Mouse (Mus musculus) limb, embryonic 14.5 days (tissue): ENCODE results near the gene D7Ertd443e. TPM values are rescaled to one million over a fixed set of nuclear protein-coding genes. Genes with fewer than 3 reads are reported as not detected.

Experiments used
- ATAC-seq: fragments of 200-750 bp; cut with Nextera tagmentation; 2 replicates; pipeline ENCODE4 v1.8.0; 2017; ENCODE audit warnings: low read depth, moderate number of reproducible peaks, moderate TSS enrichment; ENCODE audit not compliant: low FRiP score
- DNase-seq: peaks from one replicate; pipeline ENCODE4 v3.0.0-alpha.2; 2015; ENCODE audit warnings: low spot score
- H3K27ac ChIP-seq: fragments of 300-500 bp; sonication (generic); replicated peaks from 2 replicates; pipeline ENCODE4 v1.5.1; 2014; ENCODE audit warnings: low read depth, mild to moderate bottlenecking, low read length, moderate library complexity, mixed read lengths
- H3K27me3 ChIP-seq: fragments of 300-500 bp; sonication (generic); 2 replicates; pipeline ENCODE4 v1.6.1; 2014; ENCODE audit warnings: low read length, mixed read lengths; ENCODE audit not compliant: control insufficient read depth, insufficient read depth
- H3K36me3 ChIP-seq: fragments of 300-500 bp; sonication (generic); 2 replicates; pipeline ENCODE4 v1.6.1; 2014; ENCODE audit warnings: mild to moderate bottlenecking, low read length, moderate library complexity, mixed read lengths; ENCODE audit not compliant: control insufficient read depth, insufficient read depth
- H3K4me1 ChIP-seq: fragments of 300-500 bp; sonication (generic); 2 replicates; pipeline ENCODE4 v1.6.1; 2014; ENCODE audit warnings: antibody characterized with exemption, low read length, mixed read lengths; ENCODE audit not compliant: control insufficient read depth, insufficient read depth
- H3K4me2 ChIP-seq: fragments of 300-500 bp; sonication (generic); replicated peaks from 2 replicates; pipeline ENCODE4 v1.6.1; 2014; ENCODE audit warnings: low read depth, mild to moderate bottlenecking, low read length, moderate library complexity; ENCODE audit not compliant: severe bottlenecking
- H3K4me3 ChIP-seq: fragments of 300-500 bp; sonication (generic); replicated peaks from 2 replicates; pipeline ENCODE4 v1.5.1; 2014; ENCODE audit warnings: low read length
- H3K9ac ChIP-seq: fragments of 300-500 bp; sonication (generic); 2 replicates; pipeline ENCODE4 v1.6.1; 2014; ENCODE audit warnings: mild to moderate bottlenecking, low read depth, low read length, moderate library complexity; ENCODE audit not compliant: severe bottlenecking
- H3K9me3 ChIP-seq: fragments of 300-500 bp; sonication (generic); 2 replicates; pipeline ENCODE4 v1.6.1; 2016; ENCODE audit warnings: low read length; ENCODE audit not compliant: control insufficient read depth
- POLR2A ChIP-seq: fragments of 200-500 bp; IDR thresholded peaks from 2 replicates; pipeline ENCODE4 v1.8.0; 2012; ENCODE audit warnings: inconsistent platforms, mild to moderate bottlenecking, moderate library complexity, borderline replicate concordance; ENCODE audit not compliant: insufficient read depth, insufficient read length; ENCODE audit errors: extremely low read depth
- WGBS: fragments of 180-500 bp; shearing (Covaris S2); extraction: QIAGEN DNeasy Blood & Tissue Kit; methylation state at CpG from one replicate; pipeline ENCODE4 v1.1.7; 2014; 5-methylcytosine and 5-hydroxymethylcytosine counted together
- polyA plus RNA-seq, 2 experiments: library from polyadenylated mRNA; depleted of rRNA in 1 of 2; stranded (reverse) in 1 of 2; unstranded in 1 of 2; fragments of >200 nt; fragmentation: Nextera tagmentation in 1 of 2; extraction: Ambion mirVana in 1 of 2; gene quantifications; 2 replicates each; pipeline versions ENCODE4 v1.2.1 to v1.2.3; 2012 to 2014

D7Ertd443e gene
- polyA plus RNA-seq, 2 experiments: 1.1 to 1.3 TPM

- no peak for TF ChIP-seq POLR2A
- H3K4me1 ChIP-seq: peaks cover 24% of the 10 kb centered on the region
- no peak overlapping the region for H3K9ac ChIP-seq
- ATAC-seq (peak; percentile 73), DNase-seq (peak; percentile 73)
- H3K9me3 ChIP-seq: peaks cover 10% of the 10 kb centered on the region
- no peaks in the 10 kb centered on the region for H3K36me3 ChIP-seq
- H3K27ac ChIP-seq: 0 out of 2 replicates have a peak overlapping the region, but pooled peaks have one; percentile 19
- no peaks in the 10 kb centered on the region for H3K27me3 ChIP-seq
- no peak overlapping the region for H3K4me3 ChIP-seq
- 5% methylated on average over 7 of the region's 7 CpGs for WGBS
- peak overlapping the region; percentile 13; the same call in 1 of the 2 replicates for H3K4me2 ChIP-seq
Observed at GRCm38 (mm10) chr7:134289611-134290301, 95.7 kb downstream of the D7Ertd443e start.

- no peak for ATAC-seq
- Histone ChIP-seq H3K4me2 (no peak overlapping the region), H3K9ac (no peak overlapping the region), H3K27me3 (no peaks in the 10 kb centered on the region), H3K4me3 (no peak overlapping the region), H3K4me1 (peaks cover 24% of the 10 kb centered on the region), H3K36me3 (no peaks in the 10 kb centered on the region), H3K9me3 (peaks cover 7% of the 10 kb centered on the region), H3K27ac (no peak overlapping the region)
- no peak for TF ChIP-seq POLR2A
- WGBS: 81% methylated on average over 5 of the region's 5 CpGs
- DNase-seq: no peak
Observed at GRCm38 (mm10) chr7:134289126-134289525, 96.3 kb downstream of the D7Ertd443e start.

- Histone ChIP-seq H3K27ac (no peak overlapping the region; the same call in 1 of the 2 replicates), H3K4me3 (no peak overlapping the region), H3K27me3 (no peaks in the 10 kb centered on the region), H3K9ac (no peak overlapping the region), H3K9me3 (no peaks in the 10 kb centered on the region), H3K36me3 (no peaks in the 10 kb centered on the region), H3K4me2 (no peak overlapping the region), H3K4me1 (peaks cover 24% of the 10 kb centered on the region)
- DNase-seq (peak; percentile 27), ATAC-seq (peak; percentile 57)
- no peak for TF ChIP-seq POLR2A
- WGBS: 31% methylated on average over 6 of the region's 6 CpGs
Observed at GRCm38 (mm10) chr7:134287570-134288222, 97.8 kb downstream of the D7Ertd443e start.

GRCm38 (mm10) chr7:134272956-134273355 lies 112.5 kb downstream of the D7Ertd443e start:
- H3K4me3 ChIP-seq: no peak overlapping the region
- no peak overlapping the region for H3K4me2 ChIP-seq
- DNase-seq (no peak), ATAC-seq (no peak)
- H3K4me1 ChIP-seq: peaks cover 8% of the 10 kb centered on the region; the same call in 1 of the 2 replicates
- TF ChIP-seq POLR2A: no peak
- WGBS: 83% methylated on average over 5 of the region's 5 CpGs
- H3K27me3 ChIP-seq: no peaks in the 10 kb centered on the region
- H3K36me3 ChIP-seq: no peaks in the 10 kb centered on the region
- no peak overlapping the region for H3K27ac ChIP-seq
- H3K9me3 ChIP-seq: no peaks in the 10 kb centered on the region
- H3K9ac ChIP-seq: no peak overlapping the region

- DNase-seq (no peak), ATAC-seq (no peak)
- TF ChIP-seq POLR2A: no peak
- no peak overlapping the region for H3K9ac ChIP-seq
- H3K36me3 ChIP-seq: no peaks in the 10 kb centered on the region
- H3K4me2 ChIP-seq: no peak overlapping the region
- peaks cover 8% of the 10 kb centered on the region; the same call in 1 of the 2 replicates for H3K4me1 ChIP-seq
- H3K9me3 ChIP-seq: no peaks in the 10 kb centered on the region
- no peak overlapping the region for H3K4me3 ChIP-seq
- H3K27me3 ChIP-seq: no peaks in the 10 kb centered on the region
- WGBS: 76% methylated on average over 4 of the region's 4 CpGs
- no peak overlapping the region for H3K27ac ChIP-seq
Observed at GRCm38 (mm10) chr7:134272421-134272820, 113.0 kb downstream of the D7Ertd443e start.
